Mouse (Mus musculus): ENCODE results near the gene Emc6.

The Emc6 gene

GRCm38 (mm10) chr11:73175612-73176011 is 1.2 kb downstream of the Emc6 start:
- DNase-seq: no peak

GRCm38 (mm10) chr11:73172186-73172585 is 4.7 kb downstream of the Emc6 start:
- no peak for DNase-seq

- peak; percentile 69 for DNase-seq
These were observed 7.6 kb downstream of the Emc6 start for GRCm38 (mm10) chr11:73169231-73169630.

- no peak for DNase-seq
These were observed 8.3 kb downstream of the Emc6 start for GRCm38 (mm10) chr11:73168576-73168975.

GRCm38 (mm10) chr11:73168071-73168470 is 8.8 kb downstream of the Emc6 start:
- no peak for DNase-seq

GRCm38 (mm10) chr11:73162284-73162683 is 14.6 kb downstream of the Emc6 start:
- DNase-seq: no peak

- no peak for DNase-seq
These were observed 15.2 kb downstream of the Emc6 start for GRCm38 (mm10) chr11:73161616-73162015.

GRCm38 (mm10) chr11:73160811-73161200 is 16.0 kb downstream of the Emc6 start:
- no peak for DNase-seq

GRCm38 (mm10) chr11:73159957-73160810 is 16.7 kb downstream of the Emc6 start, which contains the start of gene P2rx5:
TSS of gene P2rx5 (plus strand) at chr11:73160421.
- no peak for DNase-seq

GRCm38 (mm10) chr11:73155071-73155470 is 21.8 kb downstream of the Emc6 start:
- no peak for DNase-seq

- DNase-seq: no peak
These were observed 28.6 kb downstream of the Emc6 start for GRCm38 (mm10) chr11:73148209-73148608.

GRCm38 (mm10) chr11:73146975-73147365 is 29.9 kb downstream of the Emc6 start:
- DNase-seq: no peak

- no peak for DNase-seq
These were observed 30.5 kb downstream of the Emc6 start for GRCm38 (mm10) chr11:73146026-73146974.

GRCm38 (mm10) chr11:73144261-73144681 is 32.6 kb downstream of the Emc6 start:
- no peak for DNase-seq

GRCm38 (mm10) chr11:73137591-73138501 is 39.0 kb downstream of the Emc6 start, which contains the start of gene Haspin:
TSS of gene Haspin (minus strand) at chr11:73138294.
- DNase-seq: peak; percentile 95

GRCm38 (mm10) chr11:73137116-73137515 is 39.7 kb downstream of the Emc6 start:
- DNase-seq: peak; percentile 38

- peak; percentile 19 for DNase-seq
These were observed 40.2 kb downstream of the Emc6 start for GRCm38 (mm10) chr11:73136587-73136986.

GRCm38 (mm10) chr11:73134222-73134621 is 42.6 kb downstream of the Emc6 start:
- no peak for DNase-seq

- no peak for DNase-seq
These were observed 43.8 kb downstream of the Emc6 start for GRCm38 (mm10) chr11:73132999-73133398.

GRCm38 (mm10) chr11:73131020-73131419 is 45.8 kb downstream of the Emc6 start:
- peak; percentile 68 for DNase-seq

GRCm38 (mm10) chr11:73126495-73126894 is 50.3 kb downstream of the Emc6 start:
- no peak for DNase-seq

Measured in thymus, postnatal 14 days (tissue).